Mouse (Mus musculus) cerebellum, adult 2 months (tissue): ENCODE data around the gene Olfr695.

Experiments used
- CTCF ChIP-seq: fragments of 200-500 bp; IDR thresholded peaks from 2 replicates; pipeline ENCODE4 v1.5.1; 2011; ENCODE audit warnings: low read depth, mild to moderate bottlenecking, control low read depth, low read length, moderate library complexity, borderline replicate concordance; ENCODE audit not compliant: insufficient read depth
- POLR2A ChIP-seq: fragments of 200-500 bp; IDR thresholded peaks from 2 replicates; pipeline ENCODE4 v1.6.1; 2011; ENCODE audit warnings: low read length, control low read depth, borderline replicate concordance; ENCODE audit not compliant: insufficient read depth

GRCm38 (mm10) chr7:106742343-106742742 lies 26.1 kb upstream of the Olfr695 start, which contains the start of gene Olfr697:
- TF ChIP-seq CTCF (no peak), POLR2A (no peak)
